Mouse (Mus musculus): ENCODE measurements at regions not wholly inside any gene's neighbourhood (a gene's known extent, or its start where the extent isn't known, plus 50 kb on each side); places are given as distances from the start of the nearest gene placed in this dataset.

- no peak for DNase-seq (ENCODE audit: low spot score in 2 of 2)
Observed at GRCm38 (mm10) chr6:13523463-13524202, 84.3 kb downstream of the Tmem168 start.

DNA sequence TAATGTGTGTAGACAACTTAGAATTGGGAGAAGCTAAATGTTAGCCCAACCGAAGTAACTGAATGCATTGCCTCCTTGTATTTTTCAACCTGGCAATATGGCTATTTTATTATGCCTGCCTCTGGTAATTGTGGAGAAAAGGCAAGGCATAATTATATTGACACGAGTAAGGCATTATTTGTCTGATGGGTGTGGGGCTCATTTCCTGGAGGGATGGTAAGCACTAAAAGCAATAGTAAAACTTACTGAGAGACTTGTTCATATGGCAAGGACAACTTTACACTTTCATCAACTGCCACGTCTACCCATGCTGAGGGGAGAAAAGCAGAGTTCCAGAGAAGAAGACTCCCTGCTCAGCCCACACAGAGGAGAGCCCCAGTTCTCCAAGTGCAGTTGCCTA, 93.8 kb downstream of the Tmem168 start:
- no peak for DNase-seq (ENCODE audit: low spot score in 2 of 2)

GRCm38 (mm10) chr6:13476493-13477129, 131.3 kb downstream of the Tmem168 start:
- no peak for DNase-seq (ENCODE audit: low spot score in 2 of 2)

DNA sequence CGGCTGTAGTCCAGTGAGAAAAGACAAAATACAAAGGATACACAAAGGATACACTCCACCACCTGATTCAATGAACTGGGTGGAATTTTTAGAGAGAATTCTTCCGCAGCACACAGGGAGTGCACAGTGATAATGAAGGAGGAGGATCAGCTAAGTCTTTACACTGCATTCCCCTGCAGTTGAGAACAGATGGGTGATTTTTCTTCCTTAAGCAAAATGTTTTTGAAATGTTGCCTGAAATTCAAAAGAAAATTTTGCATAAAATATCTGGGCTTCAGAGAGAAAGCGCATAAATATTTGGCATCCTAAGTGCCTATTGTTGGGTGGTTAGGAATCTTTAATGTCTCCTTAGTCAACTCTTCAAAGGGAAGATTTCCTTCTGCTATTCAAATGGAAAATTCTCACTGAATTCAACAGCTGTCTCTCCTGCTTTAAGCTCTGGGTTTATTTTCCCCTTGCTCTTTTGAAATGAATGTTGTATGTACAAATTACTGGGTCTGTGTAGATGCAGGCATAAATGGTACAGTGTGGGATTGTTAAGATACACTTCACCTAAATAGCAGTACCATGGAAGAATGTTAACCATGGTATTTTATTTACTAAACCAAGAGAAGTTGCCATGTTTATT, 158.6 kb downstream of the Tmem168 start:
- DNase-seq (ENCODE audit: low spot score in 2 of 2): no peak

GRCm38 (mm10) chr6:13413768-13414167, 189.0 kb upstream of the Vwde start:
- DNase-seq (ENCODE audit: low spot score in 2 of 2): peak; percentile 10 to 11

DNA sequence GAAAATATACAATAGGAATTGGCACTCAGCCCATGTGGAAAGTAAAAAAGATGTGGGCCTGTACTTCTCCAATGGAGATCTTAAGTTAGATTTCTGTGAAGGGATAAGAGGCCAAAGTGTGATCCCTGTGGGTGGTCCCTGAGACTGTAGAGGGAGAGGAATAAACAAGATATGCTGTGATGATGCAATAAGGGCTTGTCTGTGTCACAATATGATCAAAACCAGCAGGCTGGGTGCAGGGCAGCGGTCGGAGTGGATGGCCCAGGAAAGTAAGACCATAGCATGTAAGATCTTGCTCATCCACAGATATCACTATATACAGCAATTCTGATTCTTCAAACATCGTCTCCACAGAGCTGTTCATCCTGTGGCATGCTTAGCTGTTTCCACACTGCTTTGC, 188.3 kb upstream of the Vwde start:
- no peak for DNase-seq (ENCODE audit: low spot score in 2 of 2)

GRCm38 (mm10) chr6:13384469-13384868, 159.7 kb upstream of the Vwde start:
- no peak for DNase-seq (ENCODE audit: low spot score in 2 of 2)

DNA sequence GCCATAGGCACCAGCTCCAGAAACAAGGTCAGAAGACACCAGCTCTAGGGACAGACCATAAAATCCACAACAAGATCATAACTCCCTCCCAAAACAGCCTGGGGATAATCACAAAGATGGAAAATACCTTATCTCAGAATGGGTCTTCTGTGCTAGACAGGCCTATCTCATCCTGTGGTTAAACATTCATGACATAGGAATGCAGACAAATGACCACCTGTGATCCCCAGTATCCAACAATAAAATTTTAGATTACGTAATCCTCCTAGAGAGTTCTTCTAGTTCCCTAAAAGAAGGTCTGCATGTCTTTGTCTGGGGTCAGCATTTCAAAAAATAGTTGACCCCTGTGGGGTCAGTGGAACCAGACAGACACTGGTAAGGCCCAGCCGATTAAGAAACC, 158.4 kb upstream of the Vwde start:
- no peak for DNase-seq (ENCODE audit: low spot score in 2 of 2)

- no peak for DNase-seq (ENCODE audit: low spot score in 2 of 2)
Observed at GRCm38 (mm10) chr6:13380819-13381218, 156.1 kb upstream of the Vwde start.

GRCm38 (mm10) chr6:13379727-13380126, 155.0 kb upstream of the Vwde start:
- DNase-seq (ENCODE audit: low spot score in 2 of 2): no peak

GRCm38 (mm10) chr6:13373896-13374295, 149.1 kb upstream of the Vwde start:
- no peak for DNase-seq (ENCODE audit: low spot score in 2 of 2)

DNA sequence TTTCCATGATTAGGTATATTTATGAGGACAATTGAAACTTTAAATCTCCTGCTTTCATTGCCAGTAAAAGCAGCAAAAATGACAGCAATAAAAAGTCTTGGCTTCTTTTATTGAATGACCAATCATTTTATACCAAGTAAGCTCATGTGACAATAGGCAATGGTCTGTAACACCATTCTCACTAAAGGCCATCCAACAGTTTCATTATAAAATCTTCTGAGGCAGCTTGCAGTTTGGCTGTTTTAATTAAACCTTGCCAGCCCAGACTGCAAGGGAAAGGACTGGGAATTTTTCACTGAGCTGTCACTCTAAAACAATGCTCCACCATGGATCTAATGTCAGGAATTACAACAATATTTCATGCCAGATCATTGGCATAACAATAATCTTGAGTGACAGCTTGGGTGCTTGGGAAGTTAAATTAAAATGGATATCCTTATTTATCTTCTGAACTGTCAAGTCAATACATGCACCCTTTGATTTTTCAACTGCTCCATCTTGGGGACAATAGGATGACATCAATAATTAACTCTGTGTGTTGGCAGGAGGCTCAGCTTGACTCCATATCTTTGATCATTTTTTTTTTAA, 145.0 kb upstream of the Vwde start:
- no peak for DNase-seq (ENCODE audit: low spot score in 2 of 2)
